Comparison of ENCODE assay signal across 11 mouse cellular contexts in genomic region chr2:131059781-131060540, GRCm38 (mm10). TPM values are rescaled to one million over a fixed set of nuclear protein-coding genes. Genes with fewer than 3 reads are reported as not detected.
A peak's percentile ranks its signal among the peaks of the same experiment; 100 is the strongest.
DNase-seq lines count a peak whose midpoint lies in the region; ATAC-seq and TF ChIP-seq lines count a peak whose summit lies in the region.
"Had no signal": no experiment of that assay in that cellular context is flagged by ENCODE, and none has a peak within 500 bp of the region (broad histone marks: within the 10 kb centered on the region; RNA-seq: fewer than 3 reads in every experiment).

No protein-coding gene starts in this region.

- no peak for ATAC-seq in lung, embryonic 15.5 days (ENCODE audit: borderline replicate concordance, extremely low read depth, low FRiP score, low TSS enrichment)
- ATAC-seq in heart, embryonic 15.5 days (replicated peaks; ENCODE audit: insufficient number of reproducible peaks, insufficient read depth, low FRiP score, low read depth), result no peak

- no peak overlapping the region for H3K9ac ChIP-seq in lung, embryonic 15.5 days
- H3K9ac ChIP-seq in heart, embryonic 15.5 days, result no peak overlapping the region
- H3K9ac ChIP-seq: hindbrain, embryonic 12.5 days had no signal

- TF ChIP-seq POLR2A in lung, adult 2 months (IDR thresholded peaks at IDR 0.05; ENCODE audit: borderline replicate concordance, extremely low read depth, low read depth, low read length), result no peak

- peaks cover 38% of the 10 kb centered on the region for H3K27me3 ChIP-seq in lung, embryonic 15.5 days
- peaks cover 38% of the 10 kb centered on the region for H3K27me3 ChIP-seq in heart, embryonic 15.5 days

- peak; percentile 41 for DNase-seq in adrenal gland, adult 2 months
- DNase-seq in adrenal gland, adult 8-10 months, result no peak
- no peak for DNase-seq in lung, adult 2 months
- no peak for DNase-seq in right cerebral cortex, postnatal 10 days (ENCODE audit: low spot score in 2 of 2)
- DNase-seq in right cerebral cortex, postnatal 36 days (ENCODE audit: low spot score in 2 of 2), result no peak
- no peak for DNase-seq in left cerebral cortex, postnatal 14 days (ENCODE audit: low spot score in 2 of 2)
- DNase-seq: cerebellum, adult 9-11 months had no signal

- intact Hi-C loops in left cerebral cortex, postnatal 14 days (cut with DNase I), result no loop called here

- WGBS in lung, embryonic 15.5 days, result 65% methylated on average over 9 of the region's 9 CpGs
- 66% methylated on average over 9 of the region's 9 CpGs for WGBS in lung, adult 2 months
- 60% methylated on average over 9 of the region's 9 CpGs for WGBS in heart, embryonic 15.5 days

- no peak overlapping the region for H3K4me2 ChIP-seq in lung, embryonic 15.5 days
- H3K4me2 ChIP-seq in heart, embryonic 15.5 days, result no peak overlapping the region
- H3K4me2 ChIP-seq: hindbrain, embryonic 12.5 days had no signal

- TF ChIP-seq CTCF in lung, adult 2 months (IDR thresholded peaks at IDR 0.05; ENCODE audit: insufficient read depth, low read length), result no peak

- peaks cover 42% of the 10 kb centered on the region for H3K4me1 ChIP-seq in lung, embryonic 15.5 days
- peaks cover 3% of the 10 kb centered on the region for H3K4me1 ChIP-seq in lung, adult 2 months (ENCODE audit: control insufficient read depth, insufficient read depth, low read length)
- H3K4me1 ChIP-seq in heart, embryonic 15.5 days (replicated peaks), result peaks cover 67% of the 10 kb centered on the region

- no peaks in the 10 kb centered on the region for H3K9me3 ChIP-seq in lung, embryonic 15.5 days
- no peaks in the 10 kb centered on the region for H3K9me3 ChIP-seq in heart, embryonic 15.5 days (replicated peaks)
- H3K9me3 ChIP-seq: hindbrain, embryonic 12.5 days had no signal

- no peaks in the 10 kb centered on the region for H3K36me3 ChIP-seq in lung, embryonic 15.5 days
- H3K36me3 ChIP-seq in heart, embryonic 15.5 days, result no peaks in the 10 kb centered on the region
- H3K36me3 ChIP-seq: hindbrain, embryonic 12.5 days had no signal

- no peak overlapping the region for H3K4me3 ChIP-seq in lung, embryonic 15.5 days
- H3K4me3 ChIP-seq in lung, adult 2 months (replicated peaks; ENCODE audit: extremely low read depth, low read depth, low read length), result no peak overlapping the region
- no peak overlapping the region for H3K4me3 ChIP-seq in heart, embryonic 15.5 days
- H3K4me3 ChIP-seq: hindbrain, embryonic 12.5 days had no signal

- H3K27ac ChIP-seq in lung, embryonic 15.5 days, result peak overlapping the region; percentile 24; the same call in 1 of the 2 replicates
- H3K27ac ChIP-seq in heart, embryonic 15.5 days, result peak overlapping the region; percentile 72
- H3K27ac ChIP-seq: hindbrain, embryonic 12.5 days had no signal

RNA-seq across cellular contexts. Expression of gene Adam33, which starts 3.7 kb away (rescaled TPM):
- total RNA-seq in adrenal gland, adult 2 months (2021), result 1 to 10 TPM; 1.6 to 3.4 TPM
- 11.5 and 15.5 TPM in 2 replicates for polyA plus RNA-seq in adrenal gland, adult 2 months (2012; rRNA removed)
- 1 to 10 TPM; 2.0 to 4.2 (median 3.6) TPM for total RNA-seq in adrenal gland, adult 8-10 months (2022)
- polyA plus RNA-seq in lung, embryonic 15.5 days (2015; fragmentation: Nextera tagmentation; extraction: Ambion mirVana), result 4.0 and 8.1 TPM in 2 replicates
- polyA plus RNA-seq in lung, adult 2 months (2012; rRNA removed), result 28.8 and 34.5 TPM in 2 replicates
- 13.5 and 16.5 TPM in 2 replicates for polyA plus RNA-seq in heart, embryonic 15.5 days (2015; fragmentation: Nextera tagmentation; extraction: Ambion mirVana)
- 1 to 10 TPM; 2.3 to 3.7 TPM for total RNA-seq in left cerebral cortex, postnatal 14 days (2021)

RNA-seq across cellular contexts. Expression of gene Gfra4, which starts 17.1 kb away (rescaled TPM):
- 1 to 10 TPM; 5.9 to 6.1 TPM for total RNA-seq in adrenal gland, adult 2 months (2021)
- 30.4 and 56.7 TPM in 2 replicates for polyA plus RNA-seq in adrenal gland, adult 2 months (2012; rRNA removed)
- 1 to 10 TPM; 5.6 to 7.2 (median 6.3) TPM for total RNA-seq in adrenal gland, adult 8-10 months (2022)
- 12.5 and 12.9 TPM in 2 replicates for polyA plus RNA-seq in lung, embryonic 15.5 days (2015; fragmentation: Nextera tagmentation; extraction: Ambion mirVana)
- 7.3 and 10.9 TPM in 2 replicates for polyA plus RNA-seq in lung, adult 2 months (2012; rRNA removed)
- 2.8 and 4.7 TPM in 2 replicates for polyA plus RNA-seq in heart, embryonic 15.5 days (2015; fragmentation: Nextera tagmentation; extraction: Ambion mirVana)
- total RNA-seq in left cerebral cortex, postnatal 14 days (2021), result 10 to 100 TPM; 52.4 to 54.2 TPM
- total RNA-seq: MEL had no signal

RNA-seq across cellular contexts. Expression of gene Siglec1, which starts 26.6 kb away (rescaled TPM):
- 1 to 10 TPM; 4.1 to 6.6 TPM for total RNA-seq in adrenal gland, adult 2 months (2021)
- 17.9 and 19.8 TPM in 2 replicates for polyA plus RNA-seq in adrenal gland, adult 2 months (2012; rRNA removed)
- 1 to 10 TPM; 5.1 to 6.4 (median 6.3) TPM for total RNA-seq in adrenal gland, adult 8-10 months (2022)
- polyA plus RNA-seq in lung, embryonic 15.5 days (2015; fragmentation: Nextera tagmentation; extraction: Ambion mirVana), result 0.44 and 0.47 TPM in 2 replicates
- polyA plus RNA-seq in lung, adult 2 months (2012; rRNA removed), result 14.7 and 18.5 TPM in 2 replicates
- polyA plus RNA-seq in heart, embryonic 15.5 days (2015; fragmentation: Nextera tagmentation; extraction: Ambion mirVana), result 0.43 and 0.61 TPM in 2 replicates
- under 1 TPM; 0.51 to 0.59 TPM for total RNA-seq in left cerebral cortex, postnatal 14 days (2021)
